Mouse (Mus musculus): ENCODE measurements at regions not wholly inside any gene's neighbourhood (a gene's known extent, or its start where the extent isn't known, plus 50 kb on each side); places are given as distances from the start of the nearest gene placed in this dataset.

GRCm38 (mm10) chr5:43339671-43340070 lies 106.7 kb downstream of the Cpeb2 start:
- in situ Hi-C loops (cut with MboI; ENCODE audit: low pct_ligation_motif_present, low pct_unique_long_range_greater_than_20kb, low sequenced_read_pairs) = no loop called here
- no peak overlapping the region for H3K4me2 ChIP-seq (ENCODE audit: insufficient read depth, low read depth, poor library complexity, severe bottlenecking)
- TF ChIP-seq USF2 (conservative IDR thresholded peaks at IDR 0.05; ENCODE audit: low read depth, low read length) = no peak
- no peak for TF ChIP-seq SIN3A (IDR thresholded peaks at IDR 0.05; ENCODE audit: low read length)
- TF ChIP-seq ELF1 (IDR thresholded peaks at IDR 0.05; ENCODE audit: low read depth, low read length) = no peak
- TF ChIP-seq MXI1 (IDR thresholded peaks at IDR 0.05; ENCODE audit: low read depth, low read length) = no peak
- no peak for TF ChIP-seq EP300 (IDR thresholded peaks at IDR 0.05; ENCODE audit: low read length)
- no peak for TF ChIP-seq NRF1 (IDR thresholded peaks at IDR 0.05; ENCODE audit: low read depth, low read length)
- TF ChIP-seq TBP (conservative IDR thresholded peaks at IDR 0.05; ENCODE audit: low read depth, low read length) = no peak
- TF ChIP-seq MYC (IDR thresholded peaks at IDR 0.05; ENCODE audit: low read depth, low read length) = no peak
- TF ChIP-seq RCOR1 (conservative IDR thresholded peaks at IDR 0.05; ENCODE audit: low read depth, low read length) = no peak
- no peak for TF ChIP-seq TCF12 (IDR thresholded peaks at IDR 0.05; ENCODE audit: low read depth, low read length)
- no peak for TF ChIP-seq PAX5 (IDR thresholded peaks at IDR 0.05; ENCODE audit: low read length)

DNA sequence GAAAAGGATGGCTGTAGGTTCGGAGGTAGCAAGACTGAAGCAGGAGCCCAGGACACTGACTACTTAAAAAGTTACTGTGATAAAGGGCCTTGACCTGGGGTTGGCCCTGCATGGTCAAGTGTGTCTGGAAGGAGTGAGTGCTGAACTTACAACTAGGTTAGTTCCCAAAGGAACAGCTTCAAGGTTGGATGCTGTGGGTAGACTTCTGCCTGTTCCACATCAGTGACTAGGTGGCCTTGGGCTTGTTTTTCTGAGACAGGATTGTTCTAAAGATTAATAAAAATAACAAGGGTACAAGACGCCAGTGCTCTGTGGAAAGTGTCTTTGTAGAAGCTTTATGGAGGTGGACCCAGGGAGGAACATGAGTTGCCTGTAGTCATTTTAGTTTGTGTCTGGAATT lies 108.5 kb downstream of the Cpeb2 start:
- H3K79me2 ChIP-seq (replicated peaks; ENCODE audit: control insufficient read depth, extremely low read depth, insufficient read depth, poor library complexity, severe bottlenecking) = no peaks in the 10 kb centered on the region
- in situ Hi-C loops (cut with MboI; ENCODE audit: low pct_ligation_motif_present, low pct_unique_long_range_greater_than_20kb, low sequenced_read_pairs) = no loop called here

More at GRCm38 (mm10) chr5:43339671-43340070, 106.7 kb downstream of the Cpeb2 start:
- no peak overlapping the region for H3K27ac ChIP-seq (ENCODE audit: insufficient read depth, low read depth)
- no peaks in the 10 kb centered on the region for H3K79me2 ChIP-seq (replicated peaks; ENCODE audit: control insufficient read depth, extremely low read depth, insufficient read depth, poor library complexity, severe bottlenecking)
- no peaks in the 10 kb centered on the region for H3K36me3 ChIP-seq (replicated peaks in 1 of 2; ENCODE audit: control insufficient read depth in 1 of 2, insufficient read depth in 1 of 2, low read length in 1 of 2)
- dilution Hi-C loops (cut with MboI; ENCODE audit: extremely low pct_ligation_motif_present, extremely low pct_unique_long_range_greater_than_20kb, low sequenced_read_pairs) = no loop called here
- no peak overlapping the region for H3K9ac ChIP-seq (ENCODE audit: insufficient read depth, low read depth)
- no peak overlapping the region for H3K4me3 ChIP-seq (replicated peaks in 1 of 3; ENCODE audit: low read depth in 2 of 3, low read length in 2 of 3, poor library complexity in 1 of 3)
- DNase-seq (ENCODE audit: extremely low read depth) = no peak
- no peaks in the 10 kb centered on the region for H3K27me3 ChIP-seq (replicated peaks)
- no peaks in the 10 kb centered on the region for H3K4me1 ChIP-seq (ENCODE audit: control insufficient read depth in 1 of 2, insufficient read depth in 2 of 2)
- no peaks in the 10 kb centered on the region for H3K9me3 ChIP-seq (replicated peaks; ENCODE audit: low read length)

DNA sequence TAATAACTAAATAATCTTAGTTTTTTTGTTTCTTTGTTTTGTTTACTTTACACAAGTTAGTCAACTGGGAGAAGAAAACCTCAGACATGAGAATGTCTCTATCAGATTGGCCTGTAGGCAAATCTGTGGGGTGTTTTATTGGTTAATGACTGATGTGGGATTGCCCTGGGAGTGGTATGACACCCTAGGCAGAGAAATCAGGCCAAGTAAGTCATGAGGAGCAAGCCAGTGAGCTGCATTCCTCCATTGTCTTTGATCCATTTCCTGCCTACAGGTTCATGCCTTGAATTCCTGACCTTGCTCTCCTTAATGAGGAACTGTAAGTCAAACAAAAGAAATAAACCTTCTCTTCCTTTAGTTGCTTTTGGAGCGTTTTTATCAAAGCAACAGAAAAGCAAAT lies 111.5 kb downstream of the Cpeb2 start:
- H3K9ac ChIP-seq (ENCODE audit: insufficient read depth, low read depth) = no peak overlapping the region
- no peaks in the 10 kb centered on the region for H3K79me2 ChIP-seq (replicated peaks; ENCODE audit: control insufficient read depth, extremely low read depth, insufficient read depth, poor library complexity, severe bottlenecking)
- H3K36me3 ChIP-seq (replicated peaks in 1 of 2; ENCODE audit: control insufficient read depth in 1 of 2, insufficient read depth in 1 of 2, low read length in 1 of 2) = no peaks in the 10 kb centered on the region
- H3K4me1 ChIP-seq (ENCODE audit: control insufficient read depth in 1 of 2, insufficient read depth in 2 of 2) = no peaks in the 10 kb centered on the region
- in situ Hi-C loops (cut with MboI; ENCODE audit: low pct_ligation_motif_present, low pct_unique_long_range_greater_than_20kb, low sequenced_read_pairs) = no loop called here
- no peak overlapping the region for H3K27ac ChIP-seq (ENCODE audit: insufficient read depth, low read depth)
- no peak for DNase-seq (ENCODE audit: extremely low read depth)
- no peaks in the 10 kb centered on the region for H3K27me3 ChIP-seq (replicated peaks)
- no peak overlapping the region for H3K4me3 ChIP-seq (replicated peaks in 1 of 3; ENCODE audit: low read depth in 2 of 3, low read length in 2 of 3, poor library complexity in 1 of 3)
- TF ChIP-seq JUN (IDR thresholded peaks at IDR 0.05; ENCODE audit: insufficient read depth, low read depth, low read length) (no peak), ZMIZ1 (IDR thresholded peaks at IDR 0.05; ENCODE audit: low read depth, low read length) (no peak), HCFC1 (IDR thresholded peaks at IDR 0.05; ENCODE audit: low read depth, low read length) (no peak), RAD21 (IDR thresholded peaks at IDR 0.05; ENCODE audit: low read depth, low read length) (no peak), CHD2 (IDR thresholded peaks at IDR 0.05; ENCODE audit: low read length) (no peak), JUND (conservative IDR thresholded peaks at IDR 0.05; ENCODE audit: low read depth, low read length) (no peak), GABPA (IDR thresholded peaks at IDR 0.05; ENCODE audit: insufficient replicate concordance, low read depth, low read length) (no peak)
- dilution Hi-C loops (cut with MboI; ENCODE audit: extremely low pct_ligation_motif_present, extremely low pct_unique_long_range_greater_than_20kb, low sequenced_read_pairs) = no loop called here
- no peaks in the 10 kb centered on the region for H3K9me3 ChIP-seq (replicated peaks; ENCODE audit: low read length)
- H3K4me2 ChIP-seq (ENCODE audit: insufficient read depth, low read depth, poor library complexity, severe bottlenecking) = no peak overlapping the region

More for the DNA sequence above, 108.5 kb downstream of the Cpeb2 start:
- dilution Hi-C loops (cut with MboI; ENCODE audit: extremely low pct_ligation_motif_present, extremely low pct_unique_long_range_greater_than_20kb, low sequenced_read_pairs) = no loop called here
- Histone ChIP-seq H3K4me3 (replicated peaks in 1 of 3; ENCODE audit: low read depth in 2 of 3, low read length in 2 of 3, poor library complexity in 1 of 3) (no peak overlapping the region), H3K4me1 (ENCODE audit: control insufficient read depth in 1 of 2, insufficient read depth in 2 of 2) (no peaks in the 10 kb centered on the region), H3K4me2 (ENCODE audit: insufficient read depth, low read depth, poor library complexity, severe bottlenecking) (no peak overlapping the region), H3K36me3 (replicated peaks in 1 of 2; ENCODE audit: control insufficient read depth in 1 of 2, insufficient read depth in 1 of 2, low read length in 1 of 2) (no peaks in the 10 kb centered on the region), H3K27ac (ENCODE audit: insufficient read depth, low read depth) (no peak overlapping the region), H3K27me3 (replicated peaks) (no peaks in the 10 kb centered on the region), H3K9me3 (replicated peaks; ENCODE audit: low read length) (no peaks in the 10 kb centered on the region), H3K9ac (ENCODE audit: insufficient read depth, low read depth) (no peak overlapping the region)
- DNase-seq (ENCODE audit: extremely low read depth) = no peak
- TF ChIP-seq MAFK (IDR thresholded peaks at IDR 0.05; ENCODE audit: insufficient replicate concordance, low read length) = no peak
- TF ChIP-seq ZNF384 (IDR thresholded peaks at IDR 0.05; ENCODE audit: low read depth, low read length) = no peak
- TF ChIP-seq USF1 (IDR thresholded peaks at IDR 0.05; ENCODE audit: low read depth, low read length) = no peak
- TF ChIP-seq MXI1 (IDR thresholded peaks at IDR 0.05; ENCODE audit: low read depth, low read length) = no peak
- no peak for TF ChIP-seq USF2 (conservative IDR thresholded peaks at IDR 0.05; ENCODE audit: low read depth, low read length)
- no peak for TF ChIP-seq CHD2 (IDR thresholded peaks at IDR 0.05; ENCODE audit: low read length)
- TF ChIP-seq MEF2A (IDR thresholded peaks at IDR 0.05; ENCODE audit: borderline replicate concordance, low read depth, low read length) = no peak
